ENCODE assay signal across 8 mouse cellular contexts in the genomic region with DNA sequence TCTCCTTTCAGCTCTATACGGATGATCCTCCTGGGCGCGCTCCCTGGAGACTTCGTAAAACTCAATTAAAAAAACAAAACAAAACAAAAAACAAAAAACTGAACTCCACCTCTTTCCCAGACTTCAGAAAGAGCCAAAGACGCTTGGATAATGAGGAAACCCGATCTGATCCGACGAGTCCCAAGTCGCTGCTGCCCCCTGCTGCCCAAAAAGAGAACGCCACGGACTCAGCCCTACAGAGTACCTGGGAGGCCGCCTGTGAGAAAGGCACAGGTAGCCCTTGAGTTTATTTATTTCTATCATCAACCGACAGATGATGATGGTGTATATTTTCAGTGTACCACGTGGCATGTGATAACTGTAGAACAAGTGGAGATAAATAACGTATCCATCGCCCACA. TPM values are rescaled to one million over a fixed set of nuclear protein-coding genes. Genes with fewer than 3 reads are reported as not detected.
DNase-seq lines count a peak whose midpoint lies in the region; ATAC-seq and TF ChIP-seq lines count a peak whose summit lies in the region.

No protein-coding gene starts in this region.

- H3K79me3 ChIP-seq in C2C12 (ENCODE audit: low read depth), result no peaks in the 10 kb centered on the region

- WGBS in heart, embryonic 13.5 days, result 4% methylated on average over 16 of the region's 16 CpGs
- WGBS in liver, embryonic 13.5 days (ENCODE audit: insufficient replicate concordance), result 8% methylated on average over 16 of the region's 16 CpGs
- 4% methylated on average over 16 of the region's 16 CpGs for WGBS in neural tube, embryonic 12.5 days

- peak overlapping the region; percentile 42 for H3K4me2 ChIP-seq in heart, embryonic 13.5 days
- H3K4me2 ChIP-seq in liver, embryonic 13.5 days, result no peak overlapping the region
- peak overlapping the region; percentile 18; the same call in 1 of the 2 replicates for H3K4me2 ChIP-seq in neural tube, embryonic 12.5 days (replicated peaks)

- H3K79me2 ChIP-seq in C2C12 (ENCODE audit: control insufficient read depth, insufficient read depth), result no peaks in the 10 kb centered on the region

- peaks cover 6% of the 10 kb centered on the region; the same call in 1 of the 2 replicates for H3K4me1 ChIP-seq in heart, embryonic 13.5 days
- no peaks in the 10 kb centered on the region for H3K4me1 ChIP-seq in liver, embryonic 13.5 days (replicated peaks)
- H3K4me1 ChIP-seq in neural tube, embryonic 12.5 days, result peaks cover 11% of the 10 kb centered on the region
- H3K4me1 ChIP-seq in testis, adult 2 months (ENCODE audit: control insufficient read depth, insufficient read depth, low read length), result no peaks in the 10 kb centered on the region; the same call in 1 of the 2 replicates

- H3K27me3 ChIP-seq in C2C12 (ENCODE audit: control insufficient read depth, insufficient read depth, insufficient read length), result peaks cover 3% of the 10 kb centered on the region
- H3K27me3 ChIP-seq in heart, embryonic 13.5 days (replicated peaks), result peaks cover 83% of the 10 kb centered on the region
- H3K27me3 ChIP-seq in liver, embryonic 13.5 days, result peaks cover 41% of the 10 kb centered on the region
- H3K27me3 ChIP-seq in neural tube, embryonic 12.5 days (replicated peaks), result peaks cover 9% of the 10 kb centered on the region; the same call in 1 of the 2 replicates
- H3K27me3 ChIP-seq in testis, adult 2 months (ENCODE audit: control insufficient read depth, insufficient read depth, low read length), result no peaks in the 10 kb centered on the region

- 0 out of 2 replicates have a peak overlapping the region, but pooled peaks have one; percentile 21 for H3K9ac ChIP-seq in heart, embryonic 13.5 days
- H3K9ac ChIP-seq in liver, embryonic 13.5 days, result no peak overlapping the region
- no peak overlapping the region for H3K9ac ChIP-seq in neural tube, embryonic 12.5 days

- no peak overlapping the region for H3ac ChIP-seq in C2C12 (ENCODE audit: control insufficient read depth, insufficient read length, low read depth)

- TF ChIP-seq POLR2A in testis, adult 2 months (IDR thresholded peaks at IDR 0.05; ENCODE audit: control insufficient read depth, low read depth, low read length), result no peak

- no peak overlapping the region for H3K27ac ChIP-seq in heart, embryonic 13.5 days (replicated peaks)
- H3K27ac ChIP-seq in liver, embryonic 13.5 days, result no peak overlapping the region
- H3K27ac ChIP-seq in neural tube, embryonic 12.5 days, result no peak overlapping the region
- H3K27ac ChIP-seq in testis, adult 2 months (ENCODE audit: control insufficient read depth, insufficient read depth, low read depth, low read length), result no peak overlapping the region

- DNase-seq in adrenal gland, postnatal 4 days (ENCODE audit: low spot score in 2 of 2), result peak; percentile 36 to 55
- peak; percentile 92 for DNase-seq in kidney, postnatal 10 days
- DNase-seq in liver, embryonic 13.5 days, result peak; percentile 36

- ATAC-seq in erythroblast, adult 5-6 weeks (replicated peaks; ENCODE audit: low FRiP score, poor library complexity, severe bottlenecking), result peak; percentile 83
- no peak for ATAC-seq in heart, embryonic 13.5 days (ENCODE audit: extremely low read depth, insufficient number of reproducible peaks, low FRiP score, low TSS enrichment)
- ATAC-seq in liver, embryonic 13.5 days (ENCODE audit: low read depth), result no peak
- ATAC-seq in neural tube, embryonic 12.5 days (ENCODE audit: low FRiP score, low read depth), result no peak

- H3K4me3 ChIP-seq in C2C12 (ENCODE audit: insufficient read depth, poor library complexity, severe bottlenecking), result no peak overlapping the region
- no peak overlapping the region for H3K4me3 ChIP-seq in heart, embryonic 13.5 days
- no peak overlapping the region for H3K4me3 ChIP-seq in liver, embryonic 13.5 days (replicated peaks)
- no peak overlapping the region for H3K4me3 ChIP-seq in neural tube, embryonic 12.5 days
- peak overlapping the region; percentile 47; the same call in 1 of the 2 replicates for H3K4me3 ChIP-seq in testis, adult 2 months (ENCODE audit: control insufficient read depth, low read depth, low read length)

- no peaks in the 10 kb centered on the region for H3K9me3 ChIP-seq in heart, embryonic 13.5 days
- H3K9me3 ChIP-seq in liver, embryonic 13.5 days (replicated peaks), result no peaks in the 10 kb centered on the region
- H3K9me3 ChIP-seq in neural tube, embryonic 12.5 days, result no peaks in the 10 kb centered on the region

- no peaks in the 10 kb centered on the region for H3K36me3 ChIP-seq in C2C12 (ENCODE audit: control insufficient read depth, insufficient read depth)
- no peaks in the 10 kb centered on the region for H3K36me3 ChIP-seq in heart, embryonic 13.5 days
- H3K36me3 ChIP-seq in liver, embryonic 13.5 days, result no peaks in the 10 kb centered on the region
- H3K36me3 ChIP-seq in neural tube, embryonic 12.5 days, result no peaks in the 10 kb centered on the region
- no peaks in the 10 kb centered on the region for H3K36me3 ChIP-seq in testis, adult 2 months (ENCODE audit: control insufficient read depth, insufficient read depth, low read length)

- TF ChIP-seq CTCF in C2C12 (IDR thresholded peaks at IDR 0.05; ENCODE audit: control insufficient read depth, insufficient read depth, insufficient read length), result peak; percentile 50
- TF ChIP-seq CTCF in testis, adult 2 months (IDR thresholded peaks at IDR 0.05; ENCODE audit: control insufficient read depth, insufficient read depth, insufficient replicate concordance, low read depth, low read length), result peak; percentile 87

TF ChIP-seq in C2C12, 6 proteins besides CTCF, POLR2A, EP300 and RAD21:
- TF ChIP-seq CEBPB (IDR thresholded peaks at IDR 0.05; ENCODE audit: low read depth), result no peak
- TF ChIP-seq FOSL1 (IDR thresholded peaks at IDR 0.05; ENCODE audit: insufficient read depth, low read length, poor library complexity, severe bottlenecking), result no peak
- no peak for TF ChIP-seq MAX (IDR thresholded peaks at IDR 0.05)
- no peak for TF ChIP-seq MYOD1 (IDR thresholded peaks at IDR 0.05; ENCODE audit: control insufficient read depth, insufficient read length, low read depth)
- TF ChIP-seq MYOG (IDR thresholded peaks at IDR 0.05; ENCODE audit: control insufficient read depth, extremely low read depth, insufficient read length), result no peak
- TF ChIP-seq USF1 (IDR thresholded peaks at IDR 0.05; ENCODE audit: low read depth), result no peak

RNA-seq across cellular contexts. Expression of a gene that starts 14.5 kb away (rescaled TPM):
- 13,097 TPM for polyA plus RNA-seq in C2C12 (2012; fragmentation: generic; extraction: Trizol)
- 1,000 to 10,000 TPM; 2,291 to 2,466 TPM for total RNA-seq in adrenal gland, postnatal 4 days (2021)
- 655 and 829 TPM in 2 replicates for total RNA-seq in erythroblast, adult 5-6 weeks (2015; ENCODE audit: low replicate concordance)
- total RNA-seq in erythroblast, adult 5-6 weeks (2017; ENCODE audit: low replicate concordance), result 835 and 981 TPM in 2 replicates
- polyA plus RNA-seq in heart, embryonic 13.5 days (2015; fragmentation: Nextera tagmentation; extraction: Ambion mirVana), result 913 and 1,036 TPM in 2 replicates
- polyA plus RNA-seq in liver, embryonic 13.5 days (2015; fragmentation: Nextera tagmentation; extraction: Ambion mirVana), result 1,198 and 1,374 TPM in 2 replicates
- 776 and 823 TPM in 2 replicates for polyA plus RNA-seq in neural tube, embryonic 12.5 days (2016; fragmentation: Nextera tagmentation; extraction: Ambion mirVana)
- 1,808 and 2,296 TPM in 2 replicates for polyA plus RNA-seq in testis, adult 2 months (2012; rRNA removed)

RNA-seq across cellular contexts. Expression of a gene that starts 46.8 kb away (rescaled TPM):
- polyA plus RNA-seq in C2C12 (2012; fragmentation: generic; extraction: Trizol), result 65.2 TPM
- total RNA-seq in adrenal gland, postnatal 4 days (2021), result 10 to 100 TPM; 45.0 to 52.8 TPM
- total RNA-seq in erythroblast, adult 5-6 weeks (2015; ENCODE audit: low replicate concordance), result 67.1 and 70.2 TPM in 2 replicates
- total RNA-seq in erythroblast, adult 5-6 weeks (2017; ENCODE audit: low replicate concordance), result 131 and 155 TPM in 2 replicates
- 79.3 and 81.2 TPM in 2 replicates for polyA plus RNA-seq in heart, embryonic 13.5 days (2015; fragmentation: Nextera tagmentation; extraction: Ambion mirVana)
- 69.3 and 83.8 TPM in 2 replicates for polyA plus RNA-seq in liver, embryonic 13.5 days (2015; fragmentation: Nextera tagmentation; extraction: Ambion mirVana)
- 61.9 and 66.8 TPM in 2 replicates for polyA plus RNA-seq in neural tube, embryonic 12.5 days (2016; fragmentation: Nextera tagmentation; extraction: Ambion mirVana)
- polyA plus RNA-seq in testis, adult 2 months (2012; rRNA removed), result 8.4 and 12.8 TPM in 2 replicates

Comparison
In these comparisons a context has a peak if more than half of its experiments do, and no peak if none do; other contexts are left out.
1. DNase-seq: peak in every context shown above with its lines; median percentile 92 in kidney, postnatal 10 days; 46 in adrenal gland, postnatal 4 days; 36 in liver, embryonic 13.5 days.